Mouse (Mus musculus): ENCODE data around the gene Rhot1. TPM values are rescaled to one million over a fixed set of nuclear protein-coding genes. Genes with fewer than 3 reads are reported as not detected.

Rhot1 gene
- total RNA-seq, 2 experiments from 2014 or later = 64.9 to 65.2 TPM

- intact Hi-C loops (cut with DNase I) = no loop called here
- no peak for DNase-seq
Observed at GRCm38 (mm10) chr11:80283786-80284185, 75.0 kb downstream of the Rhot1 start.

DNA sequence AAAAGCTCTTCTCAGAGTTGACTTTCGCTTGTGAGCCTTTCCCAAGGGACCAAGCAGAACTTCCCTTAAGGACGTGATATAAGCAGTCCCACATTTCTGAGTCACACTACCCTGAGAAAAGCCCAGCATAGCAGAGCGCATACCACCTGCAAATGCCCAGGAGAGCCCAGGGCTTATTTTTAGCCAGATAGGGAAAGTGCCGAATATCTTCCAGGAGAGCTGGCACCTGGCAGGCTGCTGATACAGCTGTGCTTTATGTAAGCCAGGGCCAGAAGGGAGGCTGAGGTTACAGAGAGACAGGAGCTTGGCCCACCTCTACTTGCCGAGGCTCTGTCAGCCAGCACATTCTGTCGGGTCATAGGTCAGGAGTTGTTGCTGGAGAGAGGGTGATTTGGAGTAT lies 75.8 kb downstream of the Rhot1 start:
- DNase-seq = no peak
- intact Hi-C loops (cut with DNase I) = loop anchor here (5.0 kb wide), 1 partner anchor 68 kb away; no protein-coding TSS in a partner anchor

- intact Hi-C loops (cut with DNase I) = loop anchor here (5.0 kb wide), 1 partner anchor 65 kb away; no protein-coding TSS in a partner anchor
Observed at GRCm38 (mm10) chr11:80287150-80287549, 78.3 kb downstream of the Rhot1 start.

DNA sequence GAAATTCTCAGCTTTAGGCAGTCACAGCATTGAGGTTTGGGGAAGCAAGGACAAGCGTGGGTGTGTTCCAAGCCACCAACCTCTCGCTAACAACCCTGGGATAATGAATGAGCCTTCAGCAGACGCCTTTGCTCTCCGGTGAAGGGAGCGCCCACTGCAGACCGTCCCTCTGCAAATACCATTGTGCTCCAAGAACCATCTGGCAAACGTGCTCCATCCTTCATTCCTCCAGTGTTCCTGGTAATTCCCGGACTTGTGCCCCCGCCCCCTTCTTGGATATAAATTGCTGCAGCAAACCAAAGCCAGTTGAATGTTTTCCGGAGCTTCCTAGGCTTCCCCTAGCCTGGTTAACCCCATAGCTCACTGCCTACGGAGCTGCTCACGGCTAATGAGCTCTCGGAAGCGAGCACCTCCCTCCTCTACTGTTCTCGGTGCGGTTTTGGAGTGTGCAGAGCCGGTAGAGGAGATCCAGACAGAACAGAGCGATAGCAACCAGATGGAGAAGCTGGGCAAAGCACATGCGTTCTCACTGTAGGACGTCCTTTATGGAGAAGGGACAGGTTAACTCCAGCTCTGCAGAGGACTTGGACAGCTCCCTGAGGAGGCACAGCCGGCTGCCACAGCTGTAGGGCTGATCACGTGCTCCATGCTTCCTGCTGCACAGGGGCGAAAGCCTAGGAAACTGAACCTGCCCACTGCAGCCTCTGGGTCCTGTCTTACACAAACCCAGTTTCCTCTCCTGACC lies 81.1 kb downstream of the Rhot1 start:
- intact Hi-C loops (cut with DNase I) = loop anchor here (5.0 kb wide), 1 partner anchor 62 kb away; no protein-coding TSS in a partner anchor
- DNase-seq = no peak

More at GRCm38 (mm10) chr11:80287150-80287549, 78.3 kb downstream of the Rhot1 start:
- DNase-seq = peak; percentile 68

DNA sequence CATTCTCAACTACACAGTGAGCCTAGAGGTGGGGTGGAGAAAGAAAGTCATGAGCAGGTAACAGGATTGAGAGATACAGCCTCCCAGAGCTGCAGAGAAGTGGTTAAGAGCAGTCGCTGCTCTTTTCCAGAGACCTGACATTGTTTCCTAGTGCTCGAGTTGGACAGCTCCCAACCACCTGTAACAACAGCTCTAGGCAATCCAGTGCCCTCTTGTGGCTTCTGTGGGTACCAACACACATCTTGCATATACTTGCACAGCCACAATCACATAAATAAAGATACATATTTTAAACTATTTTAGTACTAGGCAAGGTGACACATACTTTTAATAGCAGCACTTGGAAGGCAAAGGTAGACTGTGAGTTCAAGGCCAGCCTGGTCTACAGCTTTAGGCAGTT lies 82.2 kb downstream of the Rhot1 start:
- intact Hi-C loops (cut with DNase I) = no loop called here
- no peak for DNase-seq

GRCm38 (mm10) chr11:80292463-80292862 lies 83.6 kb downstream of the Rhot1 start:
- intact Hi-C loops (cut with DNase I) = no loop called here
- DNase-seq = no peak

GRCm38 (mm10) chr11:80295066-80295465 lies 86.2 kb downstream of the Rhot1 start:
- no peak for DNase-seq
- intact Hi-C loops (cut with DNase I) = no loop called here

DNA sequence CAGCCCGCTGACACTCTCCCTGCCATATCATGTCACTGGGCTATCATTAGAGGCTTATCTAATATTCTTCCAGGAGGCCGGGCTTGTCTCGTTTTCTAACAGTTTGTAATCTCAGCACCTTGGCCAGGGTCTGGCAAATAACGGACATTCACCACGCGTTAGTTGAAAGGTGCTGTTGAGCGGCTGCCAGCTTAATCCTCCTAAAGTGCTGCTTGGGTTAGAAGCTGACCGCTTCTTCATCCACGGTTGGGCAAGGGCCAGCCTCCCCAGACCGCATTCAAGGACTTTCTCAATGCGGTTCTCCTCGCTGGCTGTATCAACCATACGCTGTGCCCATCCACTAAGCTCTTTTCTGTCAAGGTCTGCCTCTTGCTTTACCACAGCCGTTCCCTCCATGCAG lies 87.0 kb downstream of the Rhot1 start:
- intact Hi-C loops (cut with DNase I) = no loop called here
- DNase-seq = no peak

DNA sequence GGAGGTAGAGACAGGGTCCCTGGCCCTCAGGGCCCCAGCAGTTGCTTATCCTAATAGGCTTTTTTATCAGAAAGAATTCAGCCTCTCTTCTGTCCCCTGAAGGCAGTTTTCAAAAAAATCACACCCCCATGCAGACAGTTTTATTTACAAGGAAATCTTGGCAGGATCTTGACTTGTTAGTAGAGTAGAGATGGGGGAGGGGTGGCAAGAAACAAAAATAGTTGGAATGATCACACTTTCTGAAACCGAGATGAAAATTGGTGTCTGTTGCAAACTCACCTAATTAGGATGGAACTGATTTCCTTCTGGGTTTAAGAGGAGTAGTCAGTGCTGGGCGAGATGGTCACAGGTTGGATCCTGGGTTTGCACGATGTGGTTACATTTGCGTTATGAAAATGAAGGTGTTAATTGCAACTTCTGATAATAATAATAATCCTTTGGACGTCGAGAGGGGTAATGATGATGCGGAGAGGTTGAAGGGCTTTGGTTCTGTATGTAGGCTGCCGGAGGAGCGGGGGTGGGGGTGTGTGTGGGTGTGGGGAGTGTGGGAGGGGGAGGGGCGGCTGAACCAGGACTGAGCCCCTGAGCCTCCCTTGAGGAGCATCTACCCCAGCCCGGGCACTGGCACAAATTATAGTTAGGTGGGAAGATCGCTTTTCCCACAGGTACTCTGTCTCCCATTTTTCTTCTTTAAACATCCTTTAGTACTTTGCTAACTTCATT lies 90.9 kb downstream of the Rhot1 start:
- no peak for DNase-seq

DNA sequence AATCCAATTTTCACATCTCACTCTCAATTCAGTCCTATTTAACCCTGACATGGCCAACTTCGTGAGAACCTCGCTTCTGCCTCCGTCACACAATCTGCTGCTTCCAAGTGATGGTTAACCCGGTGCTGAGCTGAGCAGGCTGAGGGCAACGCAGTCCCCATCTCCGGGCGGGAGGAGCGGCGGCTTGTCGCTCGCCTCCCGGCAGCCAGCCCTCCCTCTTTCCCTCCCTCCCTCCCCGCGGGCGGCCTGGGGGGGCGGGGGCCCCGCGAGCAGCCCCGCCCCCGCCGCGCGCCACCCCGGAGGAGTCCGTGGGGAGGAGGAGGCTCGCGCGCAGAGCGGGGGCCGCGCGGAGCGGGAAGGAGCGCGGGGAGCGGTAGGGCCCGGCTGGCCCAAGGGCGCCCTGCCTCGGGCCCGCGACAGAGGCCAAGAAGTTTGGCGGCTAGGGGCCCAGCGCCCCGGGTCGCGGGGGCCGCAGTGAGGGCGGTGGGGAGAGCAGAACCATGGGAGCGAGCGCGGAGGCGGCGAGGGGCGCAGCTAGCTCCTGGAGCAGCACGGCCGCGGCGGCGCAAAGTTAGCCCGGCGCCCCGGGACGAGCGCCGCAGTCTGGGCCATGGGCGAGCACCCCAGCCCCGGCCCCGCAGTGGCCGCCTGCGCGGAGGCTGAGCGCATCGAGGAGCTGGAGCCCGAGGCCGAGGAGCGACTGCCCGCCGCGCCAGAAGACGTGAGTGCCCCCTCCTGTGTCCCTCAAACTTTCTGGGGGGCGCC lies 91.9 kb downstream of the Rhot1 start, which contains the start of gene Rhbdl3:
TSS of gene Rhbdl3 (plus strand) at position 362 of the 765 bp plus-strand sequence.
- intact Hi-C loops (cut with DNase I) = loop anchor here (5.0 kb wide), 1 partner anchor 52 kb away; no protein-coding TSS in a partner anchor

More for the DNA sequence above, 90.9 kb downstream of the Rhot1 start:
- intact Hi-C loops (cut with DNase I) = loop anchor here (5.0 kb wide), 1 partner anchor 53 kb away; no protein-coding TSS in a partner anchor

DNA sequence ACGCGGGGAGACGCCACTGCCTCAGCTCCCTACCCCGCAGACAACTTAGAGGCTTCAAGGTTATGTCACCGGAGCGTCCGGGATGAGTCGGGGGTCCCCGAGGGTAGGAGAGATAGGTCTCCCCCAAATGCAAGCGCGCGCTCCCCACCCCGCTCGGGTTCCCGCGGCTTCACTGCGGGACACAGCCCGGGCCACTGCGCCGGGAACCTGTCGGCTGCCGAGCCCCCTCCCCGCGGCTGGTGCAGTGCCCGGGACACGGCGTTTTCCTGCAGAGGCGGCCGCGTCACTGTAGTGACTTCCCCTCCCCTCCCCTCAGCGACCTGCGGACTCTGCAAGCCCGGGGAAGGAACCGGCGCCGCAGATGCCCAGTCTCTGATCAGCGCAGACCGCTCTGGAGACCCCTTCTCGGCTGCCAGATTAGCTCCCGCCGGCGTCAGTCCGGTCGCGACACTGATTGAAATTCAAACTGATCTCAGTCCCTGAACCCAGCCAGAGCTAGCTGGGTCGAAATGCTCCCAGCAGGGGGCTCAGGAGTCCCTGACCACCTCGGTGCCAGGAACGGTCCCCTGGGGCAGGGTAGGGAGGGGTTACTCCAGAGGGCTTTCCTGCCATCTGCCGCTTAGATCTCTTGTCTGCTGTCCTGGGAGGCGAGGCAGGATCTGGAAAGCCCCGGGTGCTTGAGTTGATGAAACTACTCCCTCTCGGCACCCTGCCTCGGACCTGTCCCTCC lies 92.7 kb downstream of the Rhot1 start:
- intact Hi-C loops (cut with DNase I) = loop anchor here (5.0 kb wide), 1 partner anchor 51 kb away; no protein-coding TSS in a partner anchor
- peak; percentile 74 for DNase-seq

More for the DNA sequence above, 91.9 kb downstream of the Rhot1 start, which contains the start of gene Rhbdl3:
- peak; percentile 36 for DNase-seq

DNA sequence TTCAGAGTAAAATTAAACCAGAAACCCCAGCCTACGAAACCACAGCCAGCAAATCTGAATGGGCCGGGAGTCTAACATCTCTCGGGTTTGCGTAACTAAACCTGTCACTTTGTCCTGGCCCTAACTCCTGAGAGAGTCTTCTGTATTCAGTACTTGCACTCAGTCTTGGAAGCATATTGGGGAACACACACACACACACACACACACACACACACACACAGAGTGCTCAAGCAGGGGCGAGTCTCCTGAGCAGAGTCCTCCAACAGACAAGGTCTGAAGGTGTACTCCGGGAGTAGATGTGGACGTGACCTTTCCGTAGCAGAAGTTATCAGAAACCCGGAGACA lies 93.2 kb downstream of the Rhot1 start:
- DNase-seq = no peak

GRCm38 (mm10) chr11:80302536-80302935 lies 93.7 kb downstream of the Rhot1 start:
- intact Hi-C loops (cut with DNase I) = loop anchor here (5.0 kb wide), 1 partner anchor 50 kb away; no protein-coding TSS in a partner anchor
- DNase-seq = peak; percentile 44

More for the DNA sequence above, 93.2 kb downstream of the Rhot1 start:
- intact Hi-C loops (cut with DNase I) = loop anchor here (5.0 kb wide), 1 partner anchor 50 kb away; no protein-coding TSS in a partner anchor

GRCm38 (mm10) chr11:80303746-80304145 lies 94.9 kb downstream of the Rhot1 start:
- no peak for DNase-seq
- intact Hi-C loops (cut with DNase I) = loop anchor here (5.0 kb wide), 1 partner anchor 49 kb away; no protein-coding TSS in a partner anchor

- DNase-seq = no peak
- intact Hi-C loops (cut with DNase I) = loop anchor here (5.0 kb wide), 1 partner anchor 47 kb away; no protein-coding TSS in a partner anchor
Observed at GRCm38 (mm10) chr11:80304846-80305245, 96.0 kb downstream of the Rhot1 start.

DNA sequence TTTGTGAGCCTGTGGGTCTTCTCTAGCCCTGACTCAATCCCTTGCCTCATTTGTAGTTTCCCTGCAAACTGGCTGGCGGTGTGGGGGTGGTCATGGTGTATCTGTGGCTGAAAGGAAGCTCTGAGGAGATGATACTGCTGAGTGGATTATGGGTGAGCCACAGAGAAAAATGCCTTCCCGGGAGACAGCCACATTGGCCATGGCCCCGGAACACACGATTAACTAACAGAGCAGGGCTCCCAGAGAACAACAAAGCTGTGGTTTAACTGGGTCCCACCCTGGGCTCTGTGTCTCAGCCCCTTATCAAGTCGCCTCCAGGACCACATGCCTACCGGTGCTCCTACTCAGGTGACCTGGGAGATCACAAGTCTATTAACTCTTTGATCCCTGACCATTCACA lies 99.7 kb downstream of the Rhot1 start:
- intact Hi-C loops (cut with DNase I) = no loop called here
- DNase-seq = no peak

GRCm38 (mm10) chr11:80311271-80311670 lies 102.5 kb downstream of the Rhot1 start:
- peak; percentile 72 for DNase-seq
- intact Hi-C loops (cut with DNase I) = no loop called here

DNA sequence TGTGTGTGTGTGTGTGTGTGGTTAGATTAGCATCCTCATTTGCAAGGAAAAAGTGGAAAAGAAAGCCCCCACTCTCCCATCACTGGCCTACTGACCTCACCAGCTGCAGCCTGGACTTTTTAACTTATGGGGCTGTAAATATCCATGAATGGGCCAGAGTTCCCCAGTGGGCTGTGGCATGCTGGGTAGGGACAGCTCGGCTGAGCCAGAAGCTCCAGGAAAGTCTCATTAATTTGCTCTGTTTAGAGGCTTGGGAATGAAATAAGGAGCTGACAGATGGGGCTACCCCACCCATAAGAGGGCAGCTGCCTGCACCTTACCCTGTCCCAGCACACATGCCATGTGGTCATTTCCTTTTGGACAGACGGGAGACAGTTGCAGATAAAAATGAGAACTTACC lies 103.2 kb downstream of the Rhot1 start:
- intact Hi-C loops (cut with DNase I) = no loop called here
- DNase-seq = no peak

DNA sequence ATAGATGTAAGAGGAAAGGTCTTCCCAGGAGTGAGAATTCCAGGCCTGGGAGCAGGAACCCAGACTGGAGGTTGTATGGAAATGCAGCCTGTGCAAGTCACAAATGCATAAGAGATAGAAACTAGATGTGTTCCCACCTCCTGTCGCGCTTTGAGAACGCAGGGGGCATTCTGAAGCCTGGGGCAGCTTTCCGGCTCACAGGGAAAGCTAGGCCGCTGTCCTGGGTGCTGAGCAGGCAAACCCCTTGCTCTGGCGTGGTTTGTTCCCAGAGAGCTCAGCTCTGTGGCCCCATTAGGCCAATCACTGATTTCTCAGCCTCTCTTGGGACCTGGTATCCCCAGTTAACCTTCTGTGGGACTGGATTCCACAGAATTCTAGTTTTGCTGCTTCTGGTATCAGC lies 103.7 kb downstream of the Rhot1 start:
- no peak for DNase-seq
- intact Hi-C loops (cut with DNase I) = no loop called here

GRCm38 (mm10) chr11:80313462-80313861 lies 104.6 kb downstream of the Rhot1 start:
- DNase-seq = no peak
- intact Hi-C loops (cut with DNase I) = no loop called here
